Mouse (Mus musculus) common myeloid progenitor, adult 5-6 weeks (primary cell): ENCODE results near the gene Cyth1. TPM values are rescaled to one million over a fixed set of nuclear protein-coding genes. Genes with fewer than 3 reads are reported as not detected.

Experiments
- ATAC-seq: replicated peaks from 2 replicates; pipeline ENCODE4 v1.8.0; 2016; ENCODE audit warnings: low read depth, mild to moderate bottlenecking, moderate TSS enrichment, inconsistent platforms; ENCODE audit not compliant: poor library complexity, severe bottlenecking
- total RNA-seq: library from RNA; stranded (forward); fragments of 200-1000, 187-1606 nt; gene quantifications from 2 replicates; pipeline ENCODE4 v1.2.3, GENCODE M21; 2017

The Cyth1 gene
- 35.6 and 37.5 TPM in 2 replicates for total RNA-seq

GRCm38 (mm10) chr11:118248150-118249011, at the start of gene Cyth1:
Gene Cyth1 (minus strand): TSS chr11:118248592.
- ATAC-seq = peak; percentile 93

- no peak for ATAC-seq
Observed at GRCm38 (mm10) chr11:118297967-118298366, 49.6 kb upstream of the Cyth1 start.

- no peak for ATAC-seq
Observed at GRCm38 (mm10) chr11:118295026-118295425, 46.6 kb upstream of the Cyth1 start.

GRCm38 (mm10) chr11:118292671-118293070, 44.3 kb upstream of the Cyth1 start:
- ATAC-seq = no peak

- peak; percentile 96 for ATAC-seq
Observed at GRCm38 (mm10) chr11:118289999-118290889, 41.9 kb upstream of the Cyth1 start, which contains the start of gene Usp36. Gene Usp36 (minus strand): TSS chr11:118290244.

GRCm38 (mm10) chr11:118289562-118289961, 41.2 kb upstream of the Cyth1 start:
- ATAC-seq = no peak

- no peak for ATAC-seq
Observed at GRCm38 (mm10) chr11:118289037-118289511, 40.7 kb upstream of the Cyth1 start.

DNA sequence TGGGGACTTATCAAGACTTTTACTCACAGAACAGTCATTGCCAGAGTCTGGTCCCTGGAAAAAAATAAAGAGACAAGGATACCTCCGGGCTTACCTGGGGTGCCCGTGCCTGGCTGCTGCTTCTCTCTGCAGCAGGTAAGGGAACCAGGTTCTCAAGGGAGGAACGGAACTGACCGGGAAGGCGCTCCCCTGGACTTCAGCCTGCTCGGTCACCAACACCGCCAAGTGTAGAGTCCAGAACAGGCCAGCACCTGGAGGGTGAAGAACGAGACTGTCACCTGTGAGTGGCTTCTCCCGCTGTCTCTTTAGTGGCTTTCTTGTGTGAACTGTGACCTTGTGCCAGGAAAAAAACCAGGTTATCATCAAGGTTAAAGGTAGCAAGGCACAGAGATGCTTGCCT, 39.2 kb upstream of the Cyth1 start:
- ATAC-seq = no peak

DNA sequence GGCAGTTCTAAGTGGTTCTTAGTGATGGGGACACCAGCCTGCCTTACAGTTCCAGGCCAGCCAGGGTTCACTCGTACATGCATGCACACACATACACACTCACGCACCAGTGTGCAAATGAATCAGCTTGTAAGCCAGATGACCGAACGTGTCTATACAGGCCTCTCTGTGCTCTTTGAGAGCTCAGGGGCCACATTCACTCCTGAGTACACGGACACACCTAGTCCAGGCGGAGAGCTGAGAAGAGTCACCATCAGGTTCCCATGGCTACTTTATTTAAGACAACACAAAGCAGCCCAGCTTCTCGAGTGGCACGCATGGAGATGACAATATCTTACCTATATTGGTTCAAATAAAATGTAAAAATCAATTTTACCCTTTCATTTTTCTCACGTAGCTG, 38.0 kb upstream of the Cyth1 start:
- no peak for ATAC-seq

GRCm38 (mm10) chr11:118285791-118286190, 37.4 kb upstream of the Cyth1 start:
- ATAC-seq = no peak

DNA sequence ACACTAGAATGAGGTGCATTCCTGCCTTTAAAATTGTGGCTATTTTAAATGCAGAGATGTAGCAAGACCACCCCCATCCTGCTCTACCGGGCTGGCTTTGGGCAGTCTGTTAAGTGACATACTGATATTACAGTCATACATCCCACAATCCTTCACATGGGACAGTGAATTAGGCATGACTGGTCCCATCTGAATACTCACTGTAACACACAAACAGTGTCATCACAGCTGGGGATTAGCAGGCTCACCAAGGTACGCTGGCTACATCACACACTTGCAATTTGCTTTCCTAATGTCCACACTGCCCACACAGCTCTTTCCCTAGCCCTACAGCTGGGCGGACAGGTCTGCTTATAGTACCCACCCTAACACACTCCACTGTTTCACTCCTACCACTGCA, 31.8 kb upstream of the Cyth1 start:
- no peak for ATAC-seq

- no peak for ATAC-seq
Observed at GRCm38 (mm10) chr11:118276328-118276727, 27.9 kb upstream of the Cyth1 start.

DNA sequence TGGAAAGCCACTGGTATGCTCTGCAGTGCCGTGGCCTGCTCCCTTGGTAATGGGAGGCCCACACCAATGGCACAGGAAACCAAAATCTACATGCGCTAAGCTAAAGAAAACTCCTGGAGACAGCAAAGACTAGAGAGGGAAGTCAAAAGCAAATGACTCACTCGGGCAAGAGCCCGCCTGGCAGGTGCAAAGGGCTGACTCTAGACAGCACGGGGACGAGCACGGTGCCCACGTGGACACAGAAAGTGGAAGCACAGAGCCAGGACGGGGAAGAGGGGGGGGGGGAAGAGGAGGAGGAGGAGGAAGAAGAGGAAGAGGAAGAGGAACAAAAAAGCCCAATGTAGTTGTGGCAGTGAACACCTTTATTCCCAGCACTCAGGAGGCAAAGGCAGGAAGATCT, 26.7 kb upstream of the Cyth1 start:
- ATAC-seq = peak; percentile 50; the same call in 1 of the 2 replicates

GRCm38 (mm10) chr11:118269827-118270226, 21.4 kb upstream of the Cyth1 start:
- no peak for ATAC-seq

DNA sequence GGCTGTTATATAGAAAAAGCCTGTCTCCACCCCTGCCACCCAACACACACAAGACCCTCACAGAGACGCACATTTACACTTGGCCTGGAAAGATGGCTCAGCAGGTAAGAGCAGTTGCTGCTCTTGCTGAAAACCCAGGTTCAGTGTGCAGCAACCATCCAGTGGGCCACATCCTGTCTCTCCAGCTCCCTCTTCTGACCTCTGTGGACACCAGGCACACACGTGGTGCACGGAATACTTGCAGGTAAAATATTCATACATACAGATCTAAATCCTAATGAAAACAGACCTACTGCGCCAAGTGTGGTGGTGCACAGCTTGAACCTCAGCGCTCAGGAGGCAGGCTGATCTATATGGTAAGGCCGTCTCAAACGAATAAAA, 18.3 kb upstream of the Cyth1 start:
- no peak for ATAC-seq

- no peak for ATAC-seq
Observed at GRCm38 (mm10) chr11:118266044-118266665, 17.8 kb upstream of the Cyth1 start.

- ATAC-seq = no peak
Observed at GRCm38 (mm10) chr11:118265621-118266020, 17.2 kb upstream of the Cyth1 start.

DNA sequence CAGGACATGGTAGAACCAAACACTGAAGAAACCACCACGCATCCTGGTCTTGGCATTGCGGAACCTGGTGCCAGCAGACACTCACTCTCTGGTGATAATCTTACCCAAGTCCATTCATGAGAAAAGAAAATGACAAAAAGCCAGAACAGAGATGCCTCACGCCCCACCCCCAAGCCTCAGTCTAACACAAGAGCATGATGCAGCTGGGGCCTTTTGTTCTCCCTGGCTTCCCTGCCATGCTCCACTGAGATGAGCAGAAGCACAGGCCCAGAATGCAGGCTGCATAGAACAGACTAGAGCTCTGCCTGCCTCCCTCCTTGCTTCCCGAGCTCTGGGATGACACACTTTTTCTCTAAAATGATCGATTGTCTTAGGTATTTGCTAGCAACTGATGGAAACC, 14.8 kb upstream of the Cyth1 start:
- ATAC-seq = no peak

DNA sequence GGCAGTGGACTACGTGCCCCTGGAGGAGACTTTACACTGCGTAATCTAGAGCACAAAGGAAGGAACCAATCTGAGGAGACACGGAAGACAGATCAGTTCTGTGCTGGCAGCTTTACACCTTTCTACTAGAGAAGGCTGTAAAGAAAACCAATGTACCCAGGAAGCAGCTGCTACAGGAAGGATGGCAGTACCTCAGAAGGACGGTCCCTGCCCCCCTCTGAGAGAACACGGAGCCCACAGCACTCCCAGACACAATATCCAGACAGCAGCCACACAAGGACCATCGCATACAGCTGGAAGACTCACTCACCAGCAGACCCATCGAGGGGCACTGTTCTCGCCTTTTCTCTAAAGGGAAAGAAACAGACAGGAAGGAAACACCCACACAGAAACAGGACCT, 11.7 kb upstream of the Cyth1 start:
- no peak for ATAC-seq

DNA sequence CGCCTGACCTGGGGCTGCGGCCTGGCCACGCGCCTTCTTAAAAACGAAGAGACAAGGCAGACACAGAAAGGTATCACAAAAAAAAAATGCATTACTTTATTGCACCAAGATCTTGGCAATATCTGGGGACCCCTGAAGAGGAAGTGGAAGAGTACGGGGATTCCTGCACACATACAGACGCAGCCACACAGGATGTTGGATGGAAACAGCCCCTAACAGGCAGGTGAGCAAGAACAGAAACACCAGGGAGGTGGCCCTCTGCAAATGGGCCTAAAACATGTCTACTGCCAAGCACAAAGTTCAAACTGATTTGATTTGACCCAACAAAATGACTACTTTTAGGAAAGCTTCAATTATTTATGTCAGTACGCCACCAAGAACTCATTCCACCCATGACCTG, 11.2 kb upstream of the Cyth1 start:
- ATAC-seq = no peak
